Mouse (Mus musculus): ENCODE data around the gene Gabbr2.

Gene Gabbr2

GRCm38 (mm10) chr4:46770090-46770489 lies 221.6 kb downstream of the Gabbr2 start:
- no peak for DNase-seq (ENCODE audit: low spot score in 2 of 2)

GRCm38 (mm10) chr4:46766326-46766725 lies 225.3 kb downstream of the Gabbr2 start:
- DNase-seq (ENCODE audit: low spot score in 2 of 2): no peak

GRCm38 (mm10) chr4:46759838-46760237 lies 231.8 kb downstream of the Gabbr2 start:
- DNase-seq (ENCODE audit: low spot score in 2 of 2): no peak

- DNase-seq (ENCODE audit: low spot score in 2 of 2): no peak
Observed at GRCm38 (mm10) chr4:46758340-46759041, 233.2 kb downstream of the Gabbr2 start.

GRCm38 (mm10) chr4:46754407-46755194 lies 237.1 kb downstream of the Gabbr2 start:
- no peak for DNase-seq (ENCODE audit: low spot score in 2 of 2)

- no peak for DNase-seq (ENCODE audit: low spot score in 2 of 2)
Observed at GRCm38 (mm10) chr4:46752306-46752705, 239.4 kb downstream of the Gabbr2 start.

GRCm38 (mm10) chr4:46749015-46749414 lies 242.7 kb downstream of the Gabbr2 start:
- no peak for DNase-seq (ENCODE audit: low spot score in 2 of 2)

- peak; percentile 57 to 63 for DNase-seq (ENCODE audit: low spot score in 2 of 2)
Observed at GRCm38 (mm10) chr4:46747007-46747746, 244.5 kb downstream of the Gabbr2 start.

GRCm38 (mm10) chr4:46745536-46745935 lies 246.1 kb downstream of the Gabbr2 start:
- no peak for DNase-seq (ENCODE audit: low spot score in 2 of 2)

- DNase-seq (ENCODE audit: low spot score in 2 of 2): no peak
Observed at GRCm38 (mm10) chr4:46744583-46745155, 247.0 kb downstream of the Gabbr2 start.

GRCm38 (mm10) chr4:46742601-46743000 lies 249.1 kb downstream of the Gabbr2 start:
- no peak for DNase-seq (ENCODE audit: low spot score in 2 of 2)

GRCm38 (mm10) chr4:46736910-46737511 lies 254.7 kb downstream of the Gabbr2 start:
- no peak for DNase-seq (ENCODE audit: low spot score in 2 of 2)

GRCm38 (mm10) chr4:46734906-46735305 lies 256.8 kb downstream of the Gabbr2 start:
- no peak for DNase-seq (ENCODE audit: low spot score in 2 of 2)

- no peak for DNase-seq (ENCODE audit: low spot score in 2 of 2)
Observed at GRCm38 (mm10) chr4:46731590-46731989, 260.1 kb downstream of the Gabbr2 start.

GRCm38 (mm10) chr4:46729306-46730042 lies 262.2 kb downstream of the Gabbr2 start:
- DNase-seq (ENCODE audit: low spot score in 2 of 2): no peak

GRCm38 (mm10) chr4:46728231-46728630 lies 263.4 kb downstream of the Gabbr2 start:
- no peak for DNase-seq (ENCODE audit: low spot score in 2 of 2)

- DNase-seq (ENCODE audit: low spot score in 2 of 2): no peak
Observed at GRCm38 (mm10) chr4:46727153-46727552, 264.5 kb downstream of the Gabbr2 start.

- no peak for DNase-seq (ENCODE audit: low spot score in 2 of 2)
Observed at GRCm38 (mm10) chr4:46720821-46721557, 270.7 kb downstream of the Gabbr2 start.

- DNase-seq (ENCODE audit: low spot score in 2 of 2): no peak
Observed at GRCm38 (mm10) chr4:46720070-46720469, 271.6 kb downstream of the Gabbr2 start.

- DNase-seq (ENCODE audit: low spot score in 2 of 2): no peak
Observed at GRCm38 (mm10) chr4:46718624-46719023, 273.0 kb downstream of the Gabbr2 start.

All from frontal cortex, postnatal 36 days (tissue).